Mouse (Mus musculus): ENCODE results near the gene 4930539E08Rik. TPM values are rescaled to one million over a fixed set of nuclear protein-coding genes. Genes with fewer than 3 reads are reported as not detected.

4930539E08Rik gene
- not detected for polyA plus RNA-seq (2015; fragmentation: Illumina TruSeq; extraction: RNeasy Lipid Tissue Mini Kit (QIAGEN cat#74804); ENCODE audit: insufficient read depth, low read depth, low replicate concordance)

DNA sequence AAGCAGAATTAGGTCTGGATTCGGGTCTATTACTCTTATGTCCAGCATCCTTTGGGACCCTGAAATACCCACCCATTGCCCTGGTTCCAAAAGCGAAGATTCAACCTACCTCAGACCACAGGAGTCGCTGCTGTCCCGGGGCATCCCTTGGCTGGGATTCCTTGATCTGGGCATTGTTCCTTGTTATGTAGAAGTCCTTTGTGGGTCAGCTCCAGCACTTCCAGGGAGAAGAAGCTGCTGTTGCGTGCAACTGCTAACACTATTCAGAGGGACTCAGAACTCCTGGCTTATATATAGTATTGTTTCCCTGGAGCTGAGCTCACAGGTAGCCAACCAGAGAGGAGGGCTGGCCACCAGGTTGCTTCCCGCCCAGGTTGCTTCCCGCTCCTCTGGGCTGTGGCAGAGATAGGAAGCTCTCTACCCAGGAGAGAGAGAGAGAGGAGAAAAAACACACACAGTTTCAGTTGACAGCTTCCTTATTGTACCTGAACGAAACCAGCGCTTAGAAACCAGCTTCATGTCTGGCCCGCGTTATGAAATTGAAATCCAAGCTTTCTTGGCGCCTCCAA, at the start of gene 4930539E08Rik:
TSS of gene 4930539E08Rik (minus strand) at position 265 of the 569 bp plus-strand sequence.

GRCm38 (mm10) chr17:28951831-28952799, 37.0 kb upstream of the 4930539E08Rik start, which contains the start of gene Kctd20:
Gene Kctd20, plus strand, starts transcription at chr17:28951950.

DNA sequence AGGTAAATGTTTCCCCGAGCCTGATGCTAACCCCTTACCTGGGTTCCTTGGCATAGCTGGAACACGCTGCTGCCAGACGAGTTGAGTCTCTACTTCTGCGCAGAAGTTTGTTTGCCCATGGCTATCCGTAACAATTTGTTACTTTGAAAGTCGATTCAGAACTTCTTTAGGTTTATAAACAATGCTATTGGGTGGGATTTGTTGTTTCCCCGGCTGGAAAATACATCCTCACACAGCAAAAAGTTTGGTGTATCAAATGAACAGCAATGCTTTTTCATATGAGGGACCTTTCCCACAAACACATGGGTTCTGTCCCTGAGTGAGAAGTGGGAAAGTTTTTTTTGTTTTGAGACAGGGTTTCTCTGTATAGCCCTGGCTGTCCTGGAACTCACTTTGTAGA, 28.6 kb upstream of the 4930539E08Rik start, which contains the start of gene Pxt1:
TSS of gene Pxt1 (minus strand) at position 101 of the 400 bp plus-strand sequence.

DNA sequence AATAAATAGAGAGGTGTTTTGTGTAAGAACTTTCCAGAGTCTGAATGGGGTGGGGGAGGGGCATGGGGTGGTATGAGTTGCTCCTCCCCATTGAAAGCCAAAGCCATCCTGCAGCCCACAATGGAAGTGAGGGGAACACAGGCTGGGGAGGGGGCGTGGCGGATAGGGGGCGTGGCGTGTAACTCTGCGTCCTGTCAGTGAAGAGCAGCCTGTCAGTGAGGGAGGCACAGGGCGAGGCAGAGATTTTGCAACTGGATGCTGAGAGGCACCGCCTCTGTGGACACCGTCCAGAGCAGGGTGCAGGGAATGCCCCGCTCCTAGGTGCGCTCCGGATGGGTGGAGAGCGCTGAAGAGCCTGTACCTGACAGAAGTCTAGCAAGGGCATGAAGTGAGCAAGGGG, 56.9 kb downstream of the 4930539E08Rik start, which contains the start of gene Pnpla1:
TSS of gene Pnpla1 (plus strand) at position 207 of the 400 bp plus-strand sequence.

Other genes with a start within 250 kb of the 4930539E08Rik start
- gene Slc26a8, start 225.1 kb downstream of the 4930539E08Rik start, polyA plus RNA-seq (2015; fragmentation: Illumina TruSeq; extraction: RNeasy Lipid Tissue Mini Kit (QIAGEN cat#74804); ENCODE audit: insufficient read depth, low read depth, low replicate concordance) = not detected
- 17.4 TPM for gene Mapk14, start 224.0 kb downstream of the 4930539E08Rik start, polyA plus RNA-seq (2015; fragmentation: Illumina TruSeq; extraction: RNeasy Lipid Tissue Mini Kit (QIAGEN cat#74804); ENCODE audit: insufficient read depth, low read depth, low replicate concordance)
- not detected for gene AC170998.1, start 189.2 kb downstream of the 4930539E08Rik start, polyA plus RNA-seq (2015; fragmentation: Illumina TruSeq; extraction: RNeasy Lipid Tissue Mini Kit (QIAGEN cat#74804); ENCODE audit: insufficient read depth, low read depth, low replicate concordance)
- gene Mapk13, start 146.0 kb downstream of the 4930539E08Rik start, polyA plus RNA-seq (2015; fragmentation: Illumina TruSeq; extraction: RNeasy Lipid Tissue Mini Kit (QIAGEN cat#74804); ENCODE audit: insufficient read depth, low read depth, low replicate concordance) = 5.8 TPM
- gene Brpf3, start 114.2 kb downstream of the 4930539E08Rik start, polyA plus RNA-seq (2015; fragmentation: Illumina TruSeq; extraction: RNeasy Lipid Tissue Mini Kit (QIAGEN cat#74804); ENCODE audit: insufficient read depth, low read depth, low replicate concordance) = 15.3 TPM
- gene Pnpla1, start 56.9 kb downstream of the 4930539E08Rik start, polyA plus RNA-seq (2015; fragmentation: Illumina TruSeq; extraction: RNeasy Lipid Tissue Mini Kit (QIAGEN cat#74804); ENCODE audit: insufficient read depth, low read depth, low replicate concordance) = not detected
- not detected for gene Pxt1, start 28.5 kb upstream of the 4930539E08Rik start, polyA plus RNA-seq (2015; fragmentation: Illumina TruSeq; extraction: RNeasy Lipid Tissue Mini Kit (QIAGEN cat#74804); ENCODE audit: insufficient read depth, low read depth, low replicate concordance)
- 12.1 TPM for gene Kctd20, start 36.6 kb upstream of the 4930539E08Rik start, polyA plus RNA-seq (2015; fragmentation: Illumina TruSeq; extraction: RNeasy Lipid Tissue Mini Kit (QIAGEN cat#74804); ENCODE audit: insufficient read depth, low read depth, low replicate concordance)
- 37.7 TPM for gene Stk38, start 92.7 kb upstream of the 4930539E08Rik start, polyA plus RNA-seq (2015; fragmentation: Illumina TruSeq; extraction: RNeasy Lipid Tissue Mini Kit (QIAGEN cat#74804); ENCODE audit: insufficient read depth, low read depth, low replicate concordance)
- gene Srsf3, start 117.3 kb upstream of the 4930539E08Rik start, polyA plus RNA-seq (2015; fragmentation: Illumina TruSeq; extraction: RNeasy Lipid Tissue Mini Kit (QIAGEN cat#74804); ENCODE audit: insufficient read depth, low read depth, low replicate concordance) = 42.7 TPM
- gene Cdkn1a, start 175.7 kb upstream of the 4930539E08Rik start, polyA plus RNA-seq (2015; fragmentation: Illumina TruSeq; extraction: RNeasy Lipid Tissue Mini Kit (QIAGEN cat#74804); ENCODE audit: insufficient read depth, low read depth, low replicate concordance) = 22.8 TPM
- gene Rab44, start 198.8 kb upstream of the 4930539E08Rik start, polyA plus RNA-seq (2015; fragmentation: Illumina TruSeq; extraction: RNeasy Lipid Tissue Mini Kit (QIAGEN cat#74804); ENCODE audit: insufficient read depth, low read depth, low replicate concordance) = not detected